Mouse (Mus musculus): Measurements from ENCODE around the gene Zar1l. TPM values are rescaled to one million over a fixed set of nuclear protein-coding genes. Genes with fewer than 3 reads are reported as not detected.
"Not testable (repeated sequence)": the region's sequence is repeated elsewhere in the genome, so short reads cannot be mapped to it uniquely, and the experiment has no call there.

The Zar1l gene
- polyA plus RNA-seq, 1 experiment from 2014 or later, result not detected

- peak within 1 kb of the TSS; percentile 84 for H3K4me3 ChIP-seq (replicated peaks)
- 5% methylated on average over 60 of the region's 63 CpGs for WGBS
- no peaks in the 10 kb centered on the region for H3K27me3 ChIP-seq (replicated peaks)
- ATAC-seq (ENCODE audit: insufficient read depth, low FRiP score, low read depth), result peak; percentile 90
- peaks cover 8% of the 10 kb centered on the region for H3K4me1 ChIP-seq
- no peaks in the 10 kb centered on the region for H3K9me3 ChIP-seq
- H3K27ac ChIP-seq, result peak within 1 kb of the TSS; percentile 82
- H3K9ac ChIP-seq, result peak within 1 kb of the TSS; percentile 82
- H3K4me2 ChIP-seq, result peak within 1 kb of the TSS; percentile 64
- H3K36me3 ChIP-seq, result no peaks in the 10 kb centered on the region
Measured at GRCm38 (mm10) chr5:150521937-150522866, 4.2 kb upstream of the Zar1l start, which contains the start of gene Brca2. Gene Brca2, plus strand, starts transcription at chr5:150522630.

GRCm38 (mm10) chr5:150519551-150519950, 1.6 kb upstream of the Zar1l start:
- H3K4me3 ChIP-seq (replicated peaks), result no peak overlapping the region
- peaks cover 8% of the 10 kb centered on the region for H3K4me1 ChIP-seq
- WGBS, result 83% methylated on average over 1 of the region's 1 CpGs
- H3K4me2 ChIP-seq, result no peak overlapping the region
- H3K9ac ChIP-seq, result no peak overlapping the region
- no peak overlapping the region for H3K27ac ChIP-seq
- no peak for ATAC-seq (ENCODE audit: insufficient read depth, low FRiP score, low read depth)
- no peaks in the 10 kb centered on the region for H3K27me3 ChIP-seq (replicated peaks)
- no peaks in the 10 kb centered on the region for H3K9me3 ChIP-seq
- no peaks in the 10 kb centered on the region for H3K36me3 ChIP-seq

GRCm38 (mm10) chr5:150514027-150514426, 3.9 kb downstream of the Zar1l start:
- Histone ChIP-seq H3K4me2 (no peak overlapping the region), H3K36me3 (no peaks in the 10 kb centered on the region), H3K27me3 (replicated peaks) (no peaks in the 10 kb centered on the region), H3K4me3 (replicated peaks) (no peak overlapping the region), H3K9ac (no peak overlapping the region), H3K27ac (no peak overlapping the region), H3K9me3 (no peaks in the 10 kb centered on the region), H3K4me1 (no peaks in the 10 kb centered on the region)
- no peak for ATAC-seq (ENCODE audit: insufficient read depth, low FRiP score, low read depth)
- WGBS, result 85% methylated on average over 1 of the region's 1 CpGs

GRCm38 (mm10) chr5:150513264-150513663, 4.7 kb downstream of the Zar1l start:
- no peaks in the 10 kb centered on the region for H3K9me3 ChIP-seq
- H3K36me3 ChIP-seq, result no peaks in the 10 kb centered on the region
- no peak overlapping the region for H3K4me2 ChIP-seq
- WGBS, result 80% methylated on average over 4 of the region's 4 CpGs
- H3K4me1 ChIP-seq, result no peaks in the 10 kb centered on the region
- no peak overlapping the region for H3K4me3 ChIP-seq (replicated peaks)
- H3K9ac ChIP-seq, result no peak overlapping the region
- H3K27ac ChIP-seq, result no peak overlapping the region
- no peak for ATAC-seq (ENCODE audit: insufficient read depth, low FRiP score, low read depth)
- H3K27me3 ChIP-seq (replicated peaks), result no peaks in the 10 kb centered on the region

- Histone ChIP-seq H3K4me3 (replicated peaks) (no peak overlapping the region), H3K9me3 (no peaks in the 10 kb centered on the region), H3K27me3 (replicated peaks) (no peaks in the 10 kb centered on the region), H3K27ac (no peak overlapping the region), H3K36me3 (no peaks in the 10 kb centered on the region), H3K9ac (no peak overlapping the region), H3K4me2 (no peak overlapping the region), H3K4me1 (no peaks in the 10 kb centered on the region)
- ATAC-seq (ENCODE audit: insufficient read depth, low FRiP score, low read depth), result no peak
- 81% methylated on average over 6 of the region's 6 CpGs for WGBS
Measured at GRCm38 (mm10) chr5:150510451-150511225, 7.3 kb downstream of the Zar1l start.

GRCm38 (mm10) chr5:150495792-150496191, 22.2 kb downstream of the Zar1l start:
- H3K4me2 ChIP-seq, result no peak overlapping the region
- ATAC-seq (ENCODE audit: insufficient read depth, low FRiP score, low read depth), result no peak
- H3K4me3 ChIP-seq (replicated peaks), result no peak overlapping the region
- H3K36me3 ChIP-seq, result no peaks in the 10 kb centered on the region
- no peaks in the 10 kb centered on the region for H3K27me3 ChIP-seq (replicated peaks)
- H3K9ac ChIP-seq, result no peak overlapping the region
- no peaks in the 10 kb centered on the region for H3K9me3 ChIP-seq
- WGBS, result 49% methylated on average over 6 of the region's 6 CpGs
- no peak overlapping the region for H3K27ac ChIP-seq
- no peaks in the 10 kb centered on the region for H3K4me1 ChIP-seq

- not testable (repeated sequence) for H3K4me3 ChIP-seq (replicated peaks); H3K9ac ChIP-seq; H3K27me3 ChIP-seq (replicated peaks); H3K36me3 ChIP-seq; H3K4me2 ChIP-seq; H3K4me1 ChIP-seq; H3K9me3 ChIP-seq; H3K27ac ChIP-seq; ATAC-seq (ENCODE audit: insufficient read depth, low FRiP score, low read depth)
- WGBS, result 85% methylated on average over 4 of the region's 4 CpGs
Measured at GRCm38 (mm10) chr5:150491573-150492173, 26.3 kb downstream of the Zar1l start.

GRCm38 (mm10) chr5:150490821-150491220, 27.1 kb downstream of the Zar1l start:
- 44% methylated on average over 8 of the region's 8 CpGs for WGBS
- no peak for ATAC-seq (ENCODE audit: insufficient read depth, low FRiP score, low read depth)
- H3K4me2 ChIP-seq, result no peak overlapping the region

GRCm38 (mm10) chr5:150490285-150490684, 27.7 kb downstream of the Zar1l start:
- WGBS, result 65% methylated on average over 3 of the region's 3 CpGs

More at GRCm38 (mm10) chr5:150490821-150491220, 27.1 kb downstream of the Zar1l start:
- no peaks in the 10 kb centered on the region for H3K4me1 ChIP-seq
- no peaks in the 10 kb centered on the region for H3K9me3 ChIP-seq
- H3K27me3 ChIP-seq (replicated peaks), result no peaks in the 10 kb centered on the region
- no peaks in the 10 kb centered on the region for H3K36me3 ChIP-seq
- no peak overlapping the region for H3K4me3 ChIP-seq (replicated peaks)
- H3K9ac ChIP-seq, result no peak overlapping the region
- no peak overlapping the region for H3K27ac ChIP-seq

GRCm38 (mm10) chr5:150485198-150485597, 32.8 kb downstream of the Zar1l start:
- H3K9me3 ChIP-seq, result no peaks in the 10 kb centered on the region
- no peak overlapping the region for H3K4me2 ChIP-seq
- no peak overlapping the region for H3K4me3 ChIP-seq (replicated peaks)
- 67% methylated on average over 3 of the region's 3 CpGs for WGBS
- H3K27ac ChIP-seq, result no peak overlapping the region
- no peaks in the 10 kb centered on the region for H3K4me1 ChIP-seq
- H3K36me3 ChIP-seq, result no peaks in the 10 kb centered on the region
- H3K27me3 ChIP-seq (replicated peaks), result no peaks in the 10 kb centered on the region
- no peak overlapping the region for H3K9ac ChIP-seq
- no peak for ATAC-seq (ENCODE audit: insufficient read depth, low FRiP score, low read depth)

More at GRCm38 (mm10) chr5:150490285-150490684, 27.7 kb downstream of the Zar1l start:
- Histone ChIP-seq H3K4me2 (no peak overlapping the region), H3K36me3 (no peaks in the 10 kb centered on the region), H3K4me3 (replicated peaks) (no peak overlapping the region), H3K4me1 (no peaks in the 10 kb centered on the region), H3K9me3 (no peaks in the 10 kb centered on the region), H3K27ac (no peak overlapping the region), H3K27me3 (replicated peaks) (no peaks in the 10 kb centered on the region), H3K9ac (no peak overlapping the region)
- no peak for ATAC-seq (ENCODE audit: insufficient read depth, low FRiP score, low read depth)

GRCm38 (mm10) chr5:150478612-150479011, 39.4 kb downstream of the Zar1l start:
- ATAC-seq (ENCODE audit: insufficient read depth, low FRiP score, low read depth), result no peak
- H3K27ac ChIP-seq, result no peak overlapping the region
- H3K9me3 ChIP-seq, result no peaks in the 10 kb centered on the region
- no peak overlapping the region for H3K4me2 ChIP-seq
- H3K4me1 ChIP-seq, result no peaks in the 10 kb centered on the region
- 43% methylated on average over 4 of the region's 4 CpGs for WGBS
- no peak overlapping the region for H3K9ac ChIP-seq
- no peaks in the 10 kb centered on the region for H3K27me3 ChIP-seq (replicated peaks)
- no peaks in the 10 kb centered on the region for H3K36me3 ChIP-seq
- no peak overlapping the region for H3K4me3 ChIP-seq (replicated peaks)

All from stomach, embryonic 15.5 days (tissue).